Mouse (Mus musculus): ENCODE results near the gene Card14. TPM values are rescaled to one million over a fixed set of nuclear protein-coding genes. Genes with fewer than 3 reads are reported as not detected.
"Not testable (repeated sequence)": the region's sequence is repeated elsewhere in the genome, so short reads cannot be mapped to it uniquely, and the experiment has no call there.

Gene Card14
- polyA plus RNA-seq, 1 experiment from 2014 or later = 9.9 TPM

DNA sequence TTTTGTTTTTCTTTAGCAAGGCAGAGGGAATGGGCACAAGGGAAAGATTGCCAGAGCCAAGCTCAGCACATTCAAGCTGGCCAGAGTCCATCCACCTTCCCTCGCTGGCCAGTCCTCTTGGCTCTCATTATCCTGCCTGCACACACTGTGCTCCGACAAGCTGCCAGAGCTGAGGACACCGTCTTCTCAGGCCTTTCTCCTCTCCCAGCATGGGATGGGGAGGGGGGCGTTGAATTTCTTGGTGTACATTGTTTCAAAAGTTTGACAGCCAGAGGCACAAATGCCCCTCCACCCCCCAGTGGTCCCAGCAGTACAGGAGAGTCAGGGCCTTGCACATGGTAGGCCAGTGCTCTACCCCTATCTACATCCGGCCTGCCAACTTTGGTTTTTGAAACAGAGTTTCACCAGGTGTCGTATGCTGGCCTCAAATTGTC is 40.3 kb upstream of the Card14 start:
- peak overlapping the region; percentile 31; the same call in 1 of the 2 replicates for H3K27ac ChIP-seq (ENCODE audit: low read depth, low read length)
- peak; percentile 23; the same call in 1 of the 2 replicates for ATAC-seq
- no peaks in the 10 kb centered on the region for H3K9me3 ChIP-seq (ENCODE audit: control insufficient read depth)
- WGBS = 41% methylated on average over 6 of the region's 6 CpGs
- H3K4me1 ChIP-seq (replicated peaks; ENCODE audit: control insufficient read depth, insufficient read depth, low read length) = no peaks in the 10 kb centered on the region
- H3K4me2 ChIP-seq (replicated peaks; ENCODE audit: low read depth) = peak overlapping the region; percentile 97
- H3K9ac ChIP-seq (ENCODE audit: low read depth, low read length) = no peak overlapping the region
- H3K36me3 ChIP-seq (ENCODE audit: control insufficient read depth, insufficient read depth) = peaks cover 3% of the 10 kb centered on the region; the same call in 1 of the 2 replicates
- TF ChIP-seq CTCF (IDR thresholded peaks at IDR 0.05; ENCODE audit: low read depth) = no peak
- H3K4me3 ChIP-seq (ENCODE audit: low read depth, low read length) = no peak overlapping the region
- H3K27me3 ChIP-seq (replicated peaks; ENCODE audit: control insufficient read depth, insufficient read depth, low read length) = no peaks in the 10 kb centered on the region

DNA sequence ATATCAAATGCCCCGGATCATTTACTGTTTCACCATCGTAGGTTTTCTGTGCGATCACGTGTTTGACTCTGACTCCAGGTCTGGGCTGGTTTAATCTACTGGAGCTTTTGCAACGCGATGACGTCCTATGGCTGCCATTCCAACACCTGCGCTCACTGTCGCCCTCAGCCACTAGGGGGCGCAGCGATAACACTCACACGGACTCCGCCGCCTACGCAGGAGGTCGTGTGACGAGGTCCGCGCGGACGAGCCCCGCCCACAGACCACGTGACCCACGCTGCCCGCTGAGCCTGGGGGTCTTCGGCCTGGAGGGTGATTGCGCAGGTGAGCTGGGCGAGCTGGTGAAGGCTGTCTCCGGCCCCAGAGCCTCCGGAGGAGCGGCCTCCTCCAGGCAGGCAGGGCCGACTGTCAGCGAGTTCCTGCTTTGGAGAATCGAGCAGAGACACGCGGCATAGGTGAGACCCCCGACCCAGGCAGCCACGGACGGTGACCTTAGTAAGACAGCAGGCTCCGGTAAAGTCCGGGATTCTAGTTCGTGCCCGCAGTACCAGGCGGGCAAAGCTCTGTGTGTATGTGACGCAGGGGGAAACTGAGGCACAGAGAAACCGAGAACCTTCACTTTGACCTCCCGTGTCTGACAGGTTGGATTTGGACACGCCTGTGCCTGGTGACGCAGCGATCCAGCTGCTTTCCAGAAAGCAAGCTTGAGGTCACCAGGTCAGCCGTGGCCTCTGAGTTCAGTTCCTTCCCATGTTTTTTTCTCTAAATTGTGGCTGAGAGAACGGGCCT is 39.6 kb upstream of the Card14 start, which contains the start of gene Gaa:
TSS of gene Gaa (plus strand) at position 120 of the 789 bp plus-strand sequence.
- ATAC-seq = peak; percentile 83
- WGBS = 2% methylated on average over 52 of the region's 52 CpGs
- Histone ChIP-seq H3K4me2 (replicated peaks; ENCODE audit: low read depth) (peak within 1 kb of the TSS; percentile 97), H3K27ac (ENCODE audit: low read depth, low read length) (peak within 1 kb of the TSS; percentile 87), H3K36me3 (ENCODE audit: control insufficient read depth, insufficient read depth) (peaks cover 7% of the 10 kb centered on the region; the same call in 1 of the 2 replicates), H3K4me3 (ENCODE audit: low read depth, low read length) (peak within 1 kb of the TSS; percentile 64), H3K4me1 (replicated peaks; ENCODE audit: control insufficient read depth, insufficient read depth, low read length) (no peaks in the 10 kb centered on the region), H3K27me3 (replicated peaks; ENCODE audit: control insufficient read depth, insufficient read depth, low read length) (no peaks in the 10 kb centered on the region), H3K9me3 (ENCODE audit: control insufficient read depth) (no peaks in the 10 kb centered on the region), H3K9ac (ENCODE audit: low read depth, low read length) (peak within 1 kb of the TSS; percentile 79)
- peak; percentile 100 for TF ChIP-seq CTCF (IDR thresholded peaks at IDR 0.05; ENCODE audit: low read depth)

DNA sequence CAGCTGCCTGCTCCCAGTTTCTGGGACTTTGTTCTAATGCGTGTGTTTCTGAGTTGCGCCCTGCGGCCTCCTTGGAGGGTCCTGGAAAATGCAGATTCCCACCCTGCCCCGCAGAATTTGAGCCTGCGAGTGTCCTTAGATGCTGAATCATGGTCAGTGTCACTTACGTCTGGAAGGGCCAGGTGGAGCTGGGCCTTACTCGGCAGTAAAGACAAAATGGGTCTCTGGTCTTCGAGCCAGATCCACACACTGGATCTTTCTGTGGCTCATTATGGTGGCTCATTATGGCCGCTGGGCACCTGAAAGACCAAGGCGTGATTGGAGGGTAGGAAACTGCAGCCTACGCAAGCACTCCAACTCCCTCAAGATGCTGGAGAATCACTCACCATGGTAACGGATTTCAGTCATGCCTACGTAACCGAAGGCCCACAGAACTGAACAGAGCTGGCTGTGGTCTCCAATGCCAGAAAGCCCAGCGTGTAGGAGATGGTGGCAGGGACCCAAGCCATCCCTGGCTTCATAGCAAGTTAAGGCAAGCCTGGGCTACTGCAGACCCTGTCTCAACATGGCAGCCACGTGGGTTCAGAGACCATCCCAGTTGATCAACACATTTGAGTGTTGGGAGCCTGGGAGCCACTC is 38.9 kb upstream of the Card14 start:
- Histone ChIP-seq H3K36me3 (ENCODE audit: control insufficient read depth, insufficient read depth) (peaks cover 13% of the 10 kb centered on the region), H3K27ac (ENCODE audit: low read depth, low read length) (peak overlapping the region; percentile 87; the same call in 1 of the 2 replicates), H3K4me1 (replicated peaks; ENCODE audit: control insufficient read depth, insufficient read depth, low read length) (no peaks in the 10 kb centered on the region), H3K27me3 (replicated peaks; ENCODE audit: control insufficient read depth, insufficient read depth, low read length) (no peaks in the 10 kb centered on the region), H3K4me2 (replicated peaks; ENCODE audit: low read depth) (peak overlapping the region; percentile 97), H3K4me3 (ENCODE audit: low read depth, low read length) (peak overlapping the region; percentile 64), H3K9ac (ENCODE audit: low read depth, low read length) (peak overlapping the region; percentile 79; the same call in 1 of the 2 replicates), H3K9me3 (ENCODE audit: control insufficient read depth) (no peaks in the 10 kb centered on the region)
- TF ChIP-seq CTCF (IDR thresholded peaks at IDR 0.05; ENCODE audit: low read depth) = no peak
- 78% methylated on average over 16 of the region's 16 CpGs for WGBS
- ATAC-seq = no peak

DNA sequence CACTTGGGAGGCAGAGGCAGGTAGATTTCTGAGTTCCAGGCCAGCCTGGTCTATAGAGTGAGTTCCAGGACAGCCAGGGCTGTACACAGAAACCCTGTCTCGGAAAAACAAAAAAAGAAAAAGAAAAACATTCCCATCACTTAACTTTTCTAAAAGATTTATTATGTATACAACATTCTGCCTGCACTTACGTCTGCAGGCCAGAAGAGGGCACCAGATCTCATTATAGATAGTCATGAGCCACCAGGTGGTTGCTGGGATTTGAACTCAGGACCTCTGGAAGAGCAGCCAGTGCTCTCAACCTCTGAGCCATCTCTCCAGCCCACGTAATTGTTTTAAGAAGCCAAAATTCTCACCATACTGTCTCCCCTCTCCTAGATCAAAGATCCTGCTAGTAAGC is 35.1 kb upstream of the Card14 start:
- WGBS = 68% methylated on average over 3 of the region's 3 CpGs
- H3K4me2 ChIP-seq (replicated peaks; ENCODE audit: low read depth); H3K9me3 ChIP-seq (ENCODE audit: control insufficient read depth); H3K4me3 ChIP-seq (ENCODE audit: low read depth, low read length); H3K9ac ChIP-seq (ENCODE audit: low read depth, low read length); H3K4me1 ChIP-seq (replicated peaks; ENCODE audit: control insufficient read depth, insufficient read depth, low read length); H3K27ac ChIP-seq (ENCODE audit: low read depth, low read length); ATAC-seq; H3K27me3 ChIP-seq (replicated peaks; ENCODE audit: control insufficient read depth, insufficient read depth, low read length): not testable (repeated sequence)
- peaks cover 38% of the 10 kb centered on the region for H3K36me3 ChIP-seq (ENCODE audit: control insufficient read depth, insufficient read depth)
- TF ChIP-seq CTCF (IDR thresholded peaks at IDR 0.05; ENCODE audit: low read depth) = peak; percentile 69

DNA sequence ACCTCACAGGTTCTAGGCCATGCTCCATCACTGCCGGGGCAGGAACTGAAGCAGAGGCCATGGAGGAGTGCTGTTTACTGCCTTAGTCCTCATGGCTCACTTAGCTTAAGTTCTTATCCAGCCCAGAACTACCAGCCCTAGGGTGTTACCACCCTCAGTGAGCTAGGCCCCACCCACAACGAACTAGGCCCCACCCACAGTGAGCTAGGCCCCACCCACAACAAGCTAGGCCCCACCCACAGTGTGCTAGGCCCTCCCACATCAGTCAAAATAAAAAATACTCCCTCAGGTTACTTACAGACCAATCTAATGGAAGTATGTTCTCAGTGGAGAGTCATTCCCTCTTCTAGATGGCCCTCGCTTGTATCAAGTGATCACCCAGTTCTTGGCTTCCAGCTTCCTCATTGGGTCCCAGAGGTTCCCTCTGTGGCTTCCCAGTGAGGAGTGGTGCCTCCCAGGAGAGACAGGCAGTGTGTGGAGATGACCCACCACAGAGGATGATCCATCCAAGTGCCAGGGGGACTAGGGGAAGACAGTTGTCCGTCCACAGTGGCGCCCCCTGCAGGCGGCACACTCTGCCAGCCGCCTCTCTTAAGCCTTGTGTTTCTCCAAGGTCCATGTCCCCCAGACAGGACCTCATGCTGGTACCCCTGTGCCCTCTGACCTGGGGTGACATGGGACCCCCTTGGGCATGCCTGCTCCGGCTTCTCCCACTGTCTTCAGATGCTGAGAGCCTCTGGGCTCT is 34.2 kb upstream of the Card14 start:
- H3K4me3 ChIP-seq (ENCODE audit: low read depth, low read length) = no peak overlapping the region
- peak; percentile 58 for TF ChIP-seq CTCF (IDR thresholded peaks at IDR 0.05; ENCODE audit: low read depth)
- no peaks in the 10 kb centered on the region for H3K4me1 ChIP-seq (replicated peaks; ENCODE audit: control insufficient read depth, insufficient read depth, low read length)
- H3K27ac ChIP-seq (ENCODE audit: low read depth, low read length) = no peak overlapping the region
- H3K9me3 ChIP-seq (ENCODE audit: control insufficient read depth) = no peaks in the 10 kb centered on the region
- no peaks in the 10 kb centered on the region for H3K27me3 ChIP-seq (replicated peaks; ENCODE audit: control insufficient read depth, insufficient read depth, low read length)
- H3K36me3 ChIP-seq (ENCODE audit: control insufficient read depth, insufficient read depth) = peaks cover 47% of the 10 kb centered on the region
- no peak overlapping the region for H3K4me2 ChIP-seq (replicated peaks; ENCODE audit: low read depth)
- no peak for ATAC-seq
- no peak overlapping the region for H3K9ac ChIP-seq (ENCODE audit: low read depth, low read length)
- whole genome bisulfite sequencing = 83% methylated on average over 8 of the region's 8 CpGs

DNA sequence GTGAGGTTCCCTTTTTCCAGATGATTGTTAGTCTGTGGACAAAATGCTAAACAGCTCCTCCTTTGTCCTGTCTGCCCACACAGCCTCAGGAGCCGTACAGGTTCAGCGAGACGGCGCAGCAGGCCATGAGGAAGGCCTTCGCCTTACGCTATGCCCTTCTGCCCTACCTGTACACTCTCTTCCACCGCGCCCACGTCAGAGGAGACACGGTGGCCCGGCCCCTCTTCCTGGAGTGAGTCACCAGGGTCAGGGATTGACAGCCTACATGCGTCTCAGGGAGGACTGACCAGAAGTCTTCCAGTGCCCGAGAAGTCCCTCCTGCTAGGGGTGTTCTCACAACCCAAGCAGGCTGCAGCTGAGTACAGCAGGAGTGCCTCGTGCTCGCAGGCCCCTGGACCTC is 26.5 kb upstream of the Card14 start:
- 54% methylated on average over 15 of the region's 15 CpGs for WGBS
- H3K9me3 ChIP-seq (ENCODE audit: control insufficient read depth) = no peaks in the 10 kb centered on the region
- no peak for TF ChIP-seq CTCF (IDR thresholded peaks at IDR 0.05; ENCODE audit: low read depth)
- H3K27ac ChIP-seq (ENCODE audit: low read depth, low read length) = no peak overlapping the region
- no peaks in the 10 kb centered on the region for H3K27me3 ChIP-seq (replicated peaks; ENCODE audit: control insufficient read depth, insufficient read depth, low read length)
- no peak overlapping the region for H3K9ac ChIP-seq (ENCODE audit: low read depth, low read length)
- peak; percentile 78 for ATAC-seq
- H3K4me2 ChIP-seq (replicated peaks; ENCODE audit: low read depth) = no peak overlapping the region
- H3K4me1 ChIP-seq (replicated peaks; ENCODE audit: control insufficient read depth, insufficient read depth, low read length) = no peaks in the 10 kb centered on the region
- no peak overlapping the region for H3K4me3 ChIP-seq (ENCODE audit: low read depth, low read length)
- H3K36me3 ChIP-seq (ENCODE audit: control insufficient read depth, insufficient read depth) = peaks cover 69% of the 10 kb centered on the region

All from intestine, postnatal 0 days (tissue).